Mouse (Mus musculus) hindbrain, postnatal 0 days (tissue): ENCODE results near the gene Pola1. TPM values are rescaled to one million over a fixed set of nuclear protein-coding genes. Genes with fewer than 3 reads are reported as not detected.
"Not testable (repeated sequence)": the region's sequence is repeated elsewhere in the genome, so short reads cannot be mapped to it uniquely, and the experiment has no call there.

Experiments used
- ATAC-seq: fragments of 200-750 bp; cut with Nextera tagmentation; 2 replicates; pipeline ENCODE4 v1.8.0; 2017; ENCODE audit warnings: mild to moderate bottlenecking, moderate TSS enrichment, moderate library complexity
- DNase-seq: peaks from one replicate; pipeline ENCODE4 v3.0.0-alpha.2; 2015; ENCODE audit warnings: low spot score
- H3K27ac ChIP-seq: fragments of 300-500 bp; sonication (generic); 2 replicates; pipeline ENCODE4 v1.5.1; 2014; ENCODE audit warnings: mild to moderate bottlenecking
- H3K27me3 ChIP-seq: fragments of 300-500 bp; sonication (generic); 2 replicates; pipeline ENCODE4 v1.6.1; 2014; ENCODE audit warnings: low read length, mixed read lengths; ENCODE audit not compliant: insufficient read depth
- H3K36me3 ChIP-seq: fragments of 300-500 bp; sonication (generic); 2 replicates; pipeline ENCODE4 v1.6.1; 2014; ENCODE audit warnings: low read length, mixed read lengths; ENCODE audit not compliant: insufficient read depth
- H3K4me1 ChIP-seq: fragments of 300-500 bp; sonication (generic); 2 replicates; pipeline ENCODE4 v1.6.1; 2014; ENCODE audit warnings: antibody characterized with exemption, low read length, mixed read lengths; ENCODE audit not compliant: insufficient read depth
- H3K4me2 ChIP-seq: fragments of 300-500 bp; sonication (generic); 2 replicates; pipeline ENCODE4 v1.6.1; 2014; ENCODE audit warnings: low read depth, mild to moderate bottlenecking, low read length, moderate library complexity, mixed read lengths
- H3K4me3 ChIP-seq: fragments of 300-500 bp; sonication (generic); 2 replicates; pipeline ENCODE4 v1.5.1; 2014; ENCODE audit warnings: low read length
- H3K9ac ChIP-seq: fragments of 300-500 bp; sonication (generic); replicated peaks from 2 replicates; pipeline ENCODE4 v1.6.1; 2014; ENCODE audit warnings: mild to moderate bottlenecking, low read length, moderate library complexity, mixed read lengths
- H3K9me3 ChIP-seq: fragments of 300-500 bp; sonication (generic); 2 replicates; pipeline ENCODE4 v1.6.1; 2016; ENCODE audit warnings: low read length, mixed read lengths
- CTCF ChIP-seq: IDR thresholded peaks from 2 replicates; pipeline ENCODE4 v1.5.1; 2016; ENCODE audit warnings: antibody characterized with exemption, control low read depth, low read depth
- WGBS: fragments of 180-500 bp; shearing (Covaris S2); extraction: QIAGEN DNeasy Blood & Tissue Kit; methylation state at CpG from one replicate; pipeline ENCODE4 v1.1.7; 2014; 5-methylcytosine and 5-hydroxymethylcytosine counted together
- polyA plus RNA-seq: library from polyadenylated mRNA; unstranded; fragments of >200 nt; fragmentation: Nextera tagmentation; extraction: Ambion mirVana; gene quantifications from 2 replicates; pipeline ENCODE4 v1.2.1, GENCODE M21; 2015
- total RNA-seq: library from RNA; depleted of rRNA; stranded (reverse); fragments of >200 nt; gene quantifications from 2 replicates; pipeline ENCODE4 v1.2.3, GENCODE M21; 2014

The Pola1 gene
- total and polyA plus RNA-seq, 2 experiments from 2014 or later: 2.6 to 5.4 TPM

DNA sequence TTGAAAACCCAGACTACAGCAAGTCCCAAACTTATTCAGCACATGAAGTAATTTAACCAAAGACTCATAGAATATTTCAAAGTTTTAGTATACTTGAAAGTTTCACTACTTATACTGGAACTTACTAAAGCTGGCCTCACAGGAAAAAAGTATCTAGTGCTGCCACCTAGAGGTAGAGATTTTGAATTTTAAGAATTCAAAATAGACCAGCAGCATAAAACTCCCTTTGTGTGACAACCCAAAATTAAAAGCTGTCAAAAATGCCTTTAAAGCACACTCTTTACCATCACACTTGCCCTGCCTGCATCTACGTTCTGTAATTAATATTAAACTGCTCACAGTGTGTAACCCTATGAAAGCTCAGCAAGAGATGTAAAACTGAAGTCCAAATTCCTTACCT, 166.2 kb downstream of the Pola1 start:
- Histone ChIP-seq H3K9ac (no peak overlapping the region), H3K4me2 (no peak overlapping the region), H3K36me3 (no peaks in the 10 kb centered on the region), H3K27me3 (no peaks in the 10 kb centered on the region), H3K4me1 (no peaks in the 10 kb centered on the region), H3K4me3 (no peak overlapping the region), H3K9me3 (no peaks in the 10 kb centered on the region), H3K27ac (no peak overlapping the region)
- ATAC-seq (no peak), DNase-seq (peak; percentile 51)
- WGBS: 33% methylated on average over 1 of the region's 1 CpGs
- peak; percentile 36 for TF ChIP-seq CTCF

DNA sequence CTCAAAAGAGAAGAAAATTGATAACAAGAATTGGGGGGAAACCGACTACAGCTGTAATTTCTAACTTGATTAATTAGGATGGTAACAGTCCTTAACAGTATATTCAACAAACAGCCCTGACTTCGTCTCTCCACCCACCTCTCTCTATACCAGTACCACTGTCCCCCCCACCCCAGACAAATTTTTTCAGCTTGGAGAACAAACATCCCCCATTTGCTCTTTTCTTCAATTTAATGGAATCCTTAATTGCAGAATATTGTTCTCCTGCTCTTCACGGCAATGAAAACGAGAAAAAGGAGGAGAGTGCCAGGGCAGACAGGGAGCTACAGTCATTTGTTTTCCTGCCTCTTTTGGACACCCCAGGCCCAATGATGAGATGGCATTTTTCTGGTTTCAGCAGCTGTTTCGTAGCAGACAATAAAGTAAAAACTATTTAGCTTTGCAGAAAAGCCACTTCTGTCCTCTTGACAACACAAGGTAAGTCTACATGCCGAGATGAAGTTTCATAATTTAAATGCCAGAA, 202.2 kb downstream of the Pola1 start:
- no peaks in the 10 kb centered on the region for H3K4me1 ChIP-seq
- H3K4me3 ChIP-seq: no peak overlapping the region
- H3K36me3 ChIP-seq: no peaks in the 10 kb centered on the region
- no peak overlapping the region for H3K9ac ChIP-seq
- no peaks in the 10 kb centered on the region for H3K27me3 ChIP-seq
- H3K27ac ChIP-seq: no peak overlapping the region
- H3K4me2 ChIP-seq: no peak overlapping the region
- no peak for TF ChIP-seq CTCF
- WGBS: 55% methylated on average over 6 of the region's 6 CpGs
- no peak for ATAC-seq
- peak; percentile 1 for DNase-seq
- no peaks in the 10 kb centered on the region for H3K9me3 ChIP-seq

GRCm38 (mm10) chrX:93428956-93429737, 202.8 kb downstream of the Pola1 start:
- Histone ChIP-seq H3K4me1 (no peaks in the 10 kb centered on the region), H3K36me3 (no peaks in the 10 kb centered on the region), H3K4me2 (no peak overlapping the region), H3K9me3 (no peaks in the 10 kb centered on the region), H3K9ac (no peak overlapping the region), H3K4me3 (no peak overlapping the region), H3K27me3 (no peaks in the 10 kb centered on the region), H3K27ac (no peak overlapping the region)
- peak; percentile 2 for DNase-seq
- no peak for ATAC-seq
- WGBS: 49% methylated on average over 9 of the region's 9 CpGs
- no peak for TF ChIP-seq CTCF

DNA sequence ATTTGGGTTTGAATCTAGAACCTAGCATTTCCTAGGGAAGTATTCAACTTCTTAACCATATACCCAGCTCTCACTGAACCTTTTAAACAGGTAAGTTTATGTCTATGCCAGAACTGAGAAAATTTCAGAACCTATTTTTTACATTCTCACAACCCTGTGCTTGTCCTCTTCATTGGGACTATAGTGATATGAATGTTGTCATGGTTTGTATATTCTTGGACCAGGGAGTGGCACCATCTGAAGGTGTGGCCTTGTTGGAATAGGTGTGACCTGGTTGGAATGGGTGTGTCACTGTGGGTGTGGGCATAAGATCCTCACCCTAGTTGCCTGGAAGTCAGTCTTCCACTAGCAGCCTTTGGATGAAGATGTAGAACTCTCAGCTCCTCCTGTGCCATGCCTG, 231.1 kb downstream of the Pola1 start:
- H3K4me1 ChIP-seq, H3K9me3 ChIP-seq, ATAC-seq, H3K9ac ChIP-seq, H3K4me3 ChIP-seq, H3K27me3 ChIP-seq, DNase-seq, H3K36me3 ChIP-seq, H3K27ac ChIP-seq, H3K4me2 ChIP-seq: not testable (repeated sequence)

DNA sequence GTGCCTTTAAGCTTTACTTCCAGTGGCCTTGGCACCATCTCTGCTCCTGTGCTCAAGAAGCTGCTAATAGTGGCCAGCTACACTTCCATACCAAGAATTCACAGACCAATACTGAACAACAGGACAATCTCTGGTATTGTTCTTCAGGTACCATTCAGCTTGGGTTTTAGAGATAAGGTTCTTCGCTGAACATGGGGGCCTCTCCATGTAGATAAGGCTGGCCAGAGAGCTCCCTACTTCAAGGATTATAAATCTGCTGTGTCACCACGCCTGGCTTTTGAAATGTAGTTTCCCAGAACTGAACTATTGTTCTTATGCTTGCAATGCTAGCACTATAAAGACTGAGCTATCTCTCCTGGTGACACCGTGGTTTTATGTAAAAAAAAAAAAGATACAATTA, 234.9 kb downstream of the Pola1 start:
- no peak overlapping the region for H3K4me3 ChIP-seq
- no peak overlapping the region for H3K9ac ChIP-seq
- H3K9me3 ChIP-seq: no peaks in the 10 kb centered on the region
- H3K4me2 ChIP-seq: no peak overlapping the region
- no peak overlapping the region for H3K27ac ChIP-seq
- H3K36me3 ChIP-seq: no peaks in the 10 kb centered on the region
- ATAC-seq (no peak), DNase-seq (no peak)
- WGBS: 80% methylated on average over 3 of the region's 3 CpGs
- no peak for TF ChIP-seq CTCF
- H3K4me1 ChIP-seq: no peaks in the 10 kb centered on the region
- H3K27me3 ChIP-seq: no peaks in the 10 kb centered on the region

GRCm38 (mm10) chrX:93377285-93377972, 254.5 kb downstream of the Pola1 start:
- H3K36me3 ChIP-seq: no peaks in the 10 kb centered on the region
- no peak overlapping the region for H3K4me2 ChIP-seq
- DNase-seq (no peak), ATAC-seq (no peak)
- H3K9me3 ChIP-seq: no peaks in the 10 kb centered on the region
- no peak overlapping the region for H3K4me3 ChIP-seq
- no peaks in the 10 kb centered on the region for H3K4me1 ChIP-seq
- H3K9ac ChIP-seq: no peak overlapping the region
- 78% methylated on average over 9 of the region's 9 CpGs for WGBS
- TF ChIP-seq CTCF: no peak
- no peaks in the 10 kb centered on the region for H3K27me3 ChIP-seq
- no peak overlapping the region for H3K27ac ChIP-seq

DNA sequence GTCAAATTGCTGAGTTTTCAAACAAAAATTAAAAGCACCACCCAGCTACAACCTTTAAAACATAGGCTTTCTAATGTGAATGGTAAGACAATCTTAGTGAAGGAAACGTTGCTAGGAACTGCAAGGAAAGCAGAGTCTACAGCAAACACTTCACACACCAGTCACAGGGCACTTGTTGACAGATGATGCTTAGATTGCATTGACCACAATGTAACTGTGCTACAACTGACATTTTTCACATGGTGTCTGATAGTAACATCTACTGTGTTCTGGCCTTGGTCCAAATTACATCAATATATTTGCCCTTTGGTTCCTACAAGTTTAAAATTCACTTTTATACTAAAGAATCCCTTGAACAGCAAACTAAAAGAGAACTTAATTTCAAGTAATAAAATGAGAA, 258.5 kb downstream of the Pola1 start:
- no peak overlapping the region for H3K27ac ChIP-seq
- no peaks in the 10 kb centered on the region for H3K9me3 ChIP-seq
- ATAC-seq (no peak), DNase-seq (no peak)
- H3K9ac ChIP-seq: no peak overlapping the region
- no peak for TF ChIP-seq CTCF
- H3K4me1 ChIP-seq: no peaks in the 10 kb centered on the region
- no peaks in the 10 kb centered on the region for H3K36me3 ChIP-seq
- H3K4me2 ChIP-seq: no peak overlapping the region
- H3K27me3 ChIP-seq: no peaks in the 10 kb centered on the region
- 59% methylated on average over 1 of the region's 1 CpGs for WGBS
- no peak overlapping the region for H3K4me3 ChIP-seq
